Mouse (Mus musculus): ENCODE data around the gene Rcor3. TPM values are rescaled to one million over a fixed set of nuclear protein-coding genes. Genes with fewer than 3 reads are reported as not detected.
A peak's percentile ranks its signal among the peaks of the same experiment; 100 is the strongest.

The Rcor3 gene
- 24.8 and 25.4 TPM in 2 replicates for polyA plus RNA-seq (2015; fragmentation: Nextera tagmentation; extraction: Ambion mirVana)

DNA sequence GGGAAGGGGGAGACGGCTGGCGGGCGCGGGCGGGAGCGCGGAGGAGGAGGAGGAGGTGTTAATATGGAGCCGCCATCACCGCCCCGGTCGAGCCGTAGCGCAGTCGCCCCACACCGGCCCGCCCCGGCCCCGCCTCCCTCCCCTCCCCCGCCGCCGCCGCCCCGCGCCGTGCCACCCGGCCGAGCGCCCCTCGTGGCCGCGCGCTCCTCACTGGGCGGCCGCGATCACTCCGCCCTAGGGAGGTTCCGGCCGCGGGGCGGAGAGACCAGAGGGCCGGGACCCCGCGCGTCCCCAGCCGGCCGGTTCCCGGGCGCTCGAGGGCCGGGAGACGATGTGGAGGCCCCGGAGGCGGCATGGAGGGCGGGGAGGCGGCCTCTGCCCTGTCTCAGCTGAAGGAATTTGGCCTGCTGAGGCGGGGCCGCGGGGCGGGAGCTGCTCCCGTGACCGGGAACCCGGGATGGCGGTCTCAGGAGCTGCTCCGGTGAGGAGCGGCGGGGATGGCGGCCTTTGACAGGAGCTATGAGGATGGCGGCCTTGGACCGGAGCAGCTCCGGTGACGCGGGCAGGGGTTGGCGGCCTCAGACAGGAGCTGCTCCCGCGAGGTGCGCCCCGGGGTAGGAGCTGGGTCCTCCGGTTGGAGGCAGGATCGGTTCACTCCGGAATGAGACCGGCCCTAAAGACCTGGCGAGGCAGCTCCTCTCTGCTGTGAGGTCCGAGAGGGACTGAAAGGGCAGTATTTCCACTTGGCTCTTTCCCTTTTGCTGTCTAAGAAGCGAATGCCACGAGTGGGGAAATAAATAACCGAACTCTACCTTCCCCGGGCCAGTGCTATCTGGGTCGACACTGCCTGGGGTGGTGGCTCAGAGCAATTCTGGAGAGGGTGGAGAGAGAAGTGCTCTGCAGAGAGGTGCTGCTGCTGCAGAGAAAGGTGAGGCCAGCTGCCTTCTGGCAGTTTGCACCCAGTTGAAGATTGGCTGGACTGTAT, at the start of gene Rcor3:
Rcor3 (minus strand) TSS at position 137 of the 985 bp plus-strand sequence.
- Histone ChIP-seq H3K9ac (peak within 1 kb of the TSS; percentile 94), H3K36me3 (peaks cover 4% of the 10 kb centered on the region; the same call in 1 of the 2 replicates), H3K4me1 (peaks cover 17% of the 10 kb centered on the region), H3K27me3 (no peaks in the 10 kb centered on the region), H3K4me3 (replicated peaks) (peak within 1 kb of the TSS; percentile 87), H3K9me3 (replicated peaks) (no peaks in the 10 kb centered on the region), H3K4me2 (peak within 1 kb of the TSS; percentile 98), H3K27ac (peak within 1 kb of the TSS; percentile 98)
- peak; percentile 90 for ATAC-seq (replicated peaks; ENCODE audit: low FRiP score)
- WGBS: under 1% methylated on average over 64 of the region's 88 CpGs

DNA sequence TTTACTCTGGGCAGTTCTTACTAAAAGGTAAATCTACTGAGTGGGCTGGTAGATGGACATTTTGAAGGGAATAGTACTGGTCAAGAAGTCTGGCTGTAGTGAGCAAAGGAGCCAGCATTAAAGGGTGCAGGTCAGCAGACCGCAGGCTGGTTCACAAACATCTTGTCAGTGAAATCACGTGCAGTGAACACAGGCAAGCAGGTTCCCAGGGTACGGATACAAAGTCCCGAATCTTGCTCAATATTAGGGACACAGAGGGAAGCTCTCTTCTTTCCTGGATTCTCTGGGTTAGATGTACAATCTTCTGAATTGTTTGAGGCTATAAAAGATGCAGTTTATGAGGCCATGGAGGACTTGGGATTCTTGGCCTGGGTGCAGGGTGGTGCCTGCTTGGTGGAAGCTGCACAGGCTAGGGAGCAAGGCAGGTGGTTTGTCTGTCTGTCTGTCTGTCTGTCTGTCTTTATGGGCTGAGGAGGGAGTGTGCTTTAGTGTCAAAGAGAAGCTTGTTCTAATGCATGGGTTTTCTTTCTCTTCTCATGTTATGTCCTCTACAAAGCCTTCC, 43.9 kb upstream of the Rcor3 start:
- no peak for ATAC-seq (replicated peaks; ENCODE audit: low FRiP score)
- Histone ChIP-seq H3K4me1 (no peaks in the 10 kb centered on the region), H3K9me3 (replicated peaks) (no peaks in the 10 kb centered on the region), H3K9ac (no peak overlapping the region), H3K27ac (no peak overlapping the region), H3K4me2 (no peak overlapping the region), H3K36me3 (no peaks in the 10 kb centered on the region), H3K27me3 (no peaks in the 10 kb centered on the region), H3K4me3 (replicated peaks) (no peak overlapping the region)
- 81% methylated on average over 4 of the region's 4 CpGs for WGBS

DNA sequence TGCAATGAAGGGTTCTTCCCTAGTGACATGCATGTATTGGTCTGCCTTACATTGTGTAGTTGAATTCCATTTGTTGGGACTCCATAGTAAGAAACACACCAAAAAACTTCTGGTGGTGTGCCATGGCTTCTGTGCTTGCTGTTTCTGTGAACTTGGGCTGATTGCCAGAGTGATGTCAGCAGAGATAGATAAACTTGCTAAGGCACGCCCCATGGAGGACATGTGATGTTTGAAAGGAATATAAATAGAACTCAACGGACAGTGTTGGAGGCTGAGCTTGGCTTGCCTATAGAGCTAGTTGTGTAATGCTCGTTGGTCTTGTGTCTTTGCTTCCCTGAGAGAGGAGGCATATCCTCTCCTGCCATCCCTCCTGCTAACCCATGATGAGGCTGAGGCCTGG, 42.0 kb upstream of the Rcor3 start:
- no peak overlapping the region for H3K9ac ChIP-seq
- no peak overlapping the region for H3K4me3 ChIP-seq (replicated peaks)
- H3K36me3 ChIP-seq: no peaks in the 10 kb centered on the region
- WGBS: 83% methylated on average over 3 of the region's 3 CpGs
- H3K27me3 ChIP-seq: no peaks in the 10 kb centered on the region
- no peak overlapping the region for H3K4me2 ChIP-seq
- H3K27ac ChIP-seq: no peak overlapping the region
- no peaks in the 10 kb centered on the region for H3K4me1 ChIP-seq
- no peaks in the 10 kb centered on the region for H3K9me3 ChIP-seq (replicated peaks)
- no peak for ATAC-seq (replicated peaks; ENCODE audit: low FRiP score)

DNA sequence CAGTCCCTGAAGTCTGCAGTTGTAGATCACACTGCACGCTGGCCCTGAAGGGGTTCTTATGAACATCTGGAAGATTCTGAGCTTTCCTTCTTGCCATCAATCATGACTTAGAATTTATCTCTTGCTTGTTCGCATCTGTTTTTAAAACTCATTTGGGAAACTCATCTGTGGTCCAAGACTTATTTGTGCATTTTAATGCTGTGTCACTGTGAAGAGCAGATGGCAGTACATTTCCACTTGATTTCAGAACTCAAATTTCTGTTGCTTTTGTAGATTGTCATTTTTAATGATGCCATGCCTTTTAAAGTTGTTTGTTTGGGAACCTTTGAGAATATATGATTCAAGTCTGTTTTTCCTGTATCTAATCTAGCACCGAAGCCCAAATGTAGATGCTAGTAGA, 33.6 kb upstream of the Rcor3 start:
- H3K4me3 ChIP-seq (replicated peaks): no peak overlapping the region
- no peak overlapping the region for H3K9ac ChIP-seq
- no peaks in the 10 kb centered on the region for H3K27me3 ChIP-seq
- no peaks in the 10 kb centered on the region for H3K4me1 ChIP-seq
- no peak for ATAC-seq (replicated peaks; ENCODE audit: low FRiP score)
- no peaks in the 10 kb centered on the region for H3K36me3 ChIP-seq
- no peak overlapping the region for H3K27ac ChIP-seq
- H3K9me3 ChIP-seq (replicated peaks): no peaks in the 10 kb centered on the region
- WGBS: 85% methylated on average over 3 of the region's 3 CpGs
- H3K4me2 ChIP-seq: no peak overlapping the region

DNA sequence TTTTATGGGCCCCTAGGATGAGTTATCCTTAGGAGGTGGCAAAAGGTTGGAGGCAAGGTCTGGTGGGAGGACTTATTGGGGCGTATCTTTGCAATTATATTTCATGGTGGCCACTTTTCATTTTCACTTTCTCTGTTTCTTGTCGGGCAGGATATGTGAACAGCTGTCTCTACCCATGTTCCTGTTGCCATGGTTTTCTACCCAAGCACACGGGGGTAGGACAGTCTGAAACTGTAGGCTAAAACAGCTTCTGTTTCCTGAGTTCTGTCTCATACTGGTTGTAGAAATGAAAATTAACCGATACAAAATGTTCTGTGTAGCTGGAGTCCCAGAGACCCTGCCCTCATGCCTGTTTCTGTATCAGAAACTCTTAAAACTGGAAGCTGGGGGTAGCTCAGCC, 13.3 kb upstream of the Rcor3 start:
- Histone ChIP-seq H3K4me2 (no peak overlapping the region), H3K9me3 (replicated peaks) (no peaks in the 10 kb centered on the region)

DNA sequence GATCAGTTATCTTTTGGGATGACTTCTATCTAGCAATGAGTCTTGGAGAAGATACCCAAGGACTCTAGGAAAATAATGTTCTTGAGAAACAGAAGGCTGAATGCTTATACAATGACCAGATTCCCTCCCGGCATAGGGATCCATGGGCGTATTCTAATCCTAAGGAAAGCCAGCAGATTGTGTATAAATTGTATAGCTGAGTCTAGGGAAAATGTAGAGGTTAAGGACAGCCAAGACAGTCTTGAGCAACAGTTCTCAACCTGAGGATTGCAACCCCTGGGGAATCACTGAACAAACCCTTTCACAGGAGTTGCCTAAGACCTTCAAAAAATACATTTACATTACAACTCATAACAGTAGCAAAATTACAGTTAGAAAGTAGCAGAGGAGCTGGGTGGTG, 2.5 kb upstream of the Rcor3 start:
- 99% methylated on average over 2 of the region's 2 CpGs for WGBS

More for the DNA sequence above, 13.3 kb upstream of the Rcor3 start:
- 72% methylated on average over 4 of the region's 4 CpGs for WGBS
- Histone ChIP-seq H3K27me3 (no peaks in the 10 kb centered on the region), H3K36me3 (no peaks in the 10 kb centered on the region), H3K9ac (no peak overlapping the region), H3K4me1 (no peaks in the 10 kb centered on the region), H3K4me3 (replicated peaks) (no peak overlapping the region), H3K27ac (no peak overlapping the region)
- no peak for ATAC-seq (replicated peaks; ENCODE audit: low FRiP score)

DNA sequence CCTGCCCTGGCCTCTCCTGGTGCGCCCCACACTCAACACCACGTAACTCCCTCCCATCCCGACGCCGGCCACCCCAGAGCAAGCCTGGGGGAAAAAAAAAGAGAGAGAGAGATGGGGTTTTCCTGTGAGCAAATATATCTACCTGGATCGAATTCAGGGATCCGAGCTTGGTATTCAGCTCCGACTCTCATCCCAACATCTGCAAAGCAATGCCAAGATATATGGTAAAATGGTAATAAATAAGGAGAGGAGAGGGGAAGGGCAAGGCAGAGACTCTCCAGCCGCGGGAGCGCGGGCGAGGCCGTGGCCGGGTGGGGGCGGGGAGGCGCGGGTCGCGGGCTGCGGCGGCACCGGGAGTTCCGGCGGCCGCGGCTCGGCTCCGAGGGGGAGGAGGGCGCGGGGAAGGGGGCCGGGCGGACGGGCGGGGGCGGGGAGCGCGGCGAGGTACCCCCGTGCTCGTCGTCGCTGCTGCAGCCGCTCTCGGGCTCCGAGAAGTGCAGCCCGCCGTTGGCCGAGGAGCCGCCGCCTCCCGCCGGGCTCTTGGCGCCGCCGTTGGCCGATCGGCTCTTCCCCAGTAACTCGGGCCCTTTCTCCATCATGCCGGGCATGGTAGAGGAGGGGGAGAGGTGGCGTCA, 454 bp downstream of the Rcor3 start:
- Histone ChIP-seq H3K9me3 (replicated peaks) (no peaks in the 10 kb centered on the region), H3K4me2 (peak overlapping the region; percentile 98), H3K27me3 (no peaks in the 10 kb centered on the region), H3K4me1 (peaks cover 17% of the 10 kb centered on the region), H3K36me3 (peaks cover 4% of the 10 kb centered on the region; the same call in 1 of the 2 replicates), H3K9ac (peak overlapping the region; percentile 94), H3K27ac (peak overlapping the region; percentile 98), H3K4me3 (replicated peaks) (peak overlapping the region; percentile 87)
- ATAC-seq (replicated peaks; ENCODE audit: low FRiP score): peak; percentile 17; the same call in 1 of the 2 replicates
- 0% methylated on average over 26 of the region's 61 CpGs for WGBS

More for the DNA sequence above, 2.5 kb upstream of the Rcor3 start:
- no peaks in the 10 kb centered on the region for H3K36me3 ChIP-seq
- ATAC-seq (replicated peaks; ENCODE audit: low FRiP score): no peak
- H3K9me3 ChIP-seq (replicated peaks): 0 out of 2 replicates have a peak, but pooled peaks cover 3% of the 10 kb centered on the region
- no peak overlapping the region for H3K4me3 ChIP-seq (replicated peaks)
- H3K9ac ChIP-seq: no peak overlapping the region
- H3K27ac ChIP-seq: no peak overlapping the region
- H3K4me1 ChIP-seq: peaks cover 17% of the 10 kb centered on the region
- H3K4me2 ChIP-seq: no peak overlapping the region
- no peaks in the 10 kb centered on the region for H3K27me3 ChIP-seq

DNA sequence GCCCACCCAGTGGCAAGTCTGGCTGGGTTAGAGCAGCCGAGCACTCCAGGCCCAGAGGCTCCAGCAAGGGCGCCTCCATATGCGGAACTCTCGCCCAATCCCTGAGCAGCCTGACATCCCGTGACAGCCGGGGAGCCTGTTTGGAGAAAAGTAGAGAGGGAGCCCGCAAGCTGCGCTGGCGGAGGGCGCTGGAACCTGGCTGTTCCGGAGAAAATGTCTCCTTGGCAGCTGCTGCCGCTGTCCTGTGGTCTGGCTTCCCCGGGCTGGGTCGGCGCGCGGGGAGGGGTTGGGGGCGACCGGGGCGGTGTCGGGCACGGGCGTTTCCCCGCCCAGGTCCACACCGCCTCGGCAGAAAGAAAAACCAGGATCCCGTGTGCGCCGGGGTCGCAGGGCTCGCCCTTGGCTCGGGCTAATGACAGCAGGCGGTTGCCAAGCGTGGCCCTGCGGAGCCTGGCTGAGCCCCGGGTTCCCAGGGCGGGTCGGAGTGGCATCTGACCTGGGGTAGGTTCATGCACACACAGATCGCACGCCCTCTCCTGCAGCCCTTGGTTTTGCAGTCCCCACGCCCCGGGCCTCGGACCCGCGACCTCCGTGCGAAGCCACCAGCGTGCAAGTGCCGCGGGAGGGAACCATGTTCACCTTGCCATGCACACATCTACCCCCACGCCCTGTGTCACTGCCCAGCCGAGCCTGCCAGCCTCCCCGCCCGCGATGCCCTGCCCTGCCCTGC, 1.1 kb downstream of the Rcor3 start:
- Histone ChIP-seq H3K4me3 (replicated peaks) (peak overlapping the region; percentile 87), H3K9ac (peak overlapping the region; percentile 94), H3K4me2 (peak overlapping the region; percentile 98), H3K27me3 (no peaks in the 10 kb centered on the region), H3K9me3 (replicated peaks) (no peaks in the 10 kb centered on the region), H3K4me1 (peaks cover 17% of the 10 kb centered on the region), H3K27ac (peak overlapping the region; percentile 98), H3K36me3 (peaks cover 4% of the 10 kb centered on the region; the same call in 1 of the 2 replicates)
- WGBS: under 1% methylated on average over 52 of the region's 55 CpGs
- ATAC-seq (replicated peaks; ENCODE audit: low FRiP score): peak; percentile 89

DNA sequence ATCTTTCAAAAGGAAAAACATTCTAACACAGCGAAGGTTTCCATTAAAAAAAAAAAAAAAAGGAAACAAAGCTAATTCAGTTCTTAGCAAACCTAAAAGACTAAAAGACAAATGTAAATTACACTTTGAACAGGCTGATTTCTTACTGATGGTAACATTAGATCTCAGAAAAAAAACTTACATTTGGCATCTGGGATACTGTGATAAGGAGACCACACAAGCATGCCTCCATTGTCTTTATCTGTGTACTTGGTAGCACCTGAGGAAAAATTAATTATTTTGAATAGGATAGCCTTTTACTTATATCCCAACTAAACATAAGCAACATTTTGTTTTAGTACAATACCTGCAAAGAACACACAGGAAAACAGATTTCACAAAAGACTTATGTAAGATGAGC, 7.7 kb downstream of the Rcor3 start:
- H3K27me3 ChIP-seq: no peaks in the 10 kb centered on the region
- H3K4me1 ChIP-seq: no peaks in the 10 kb centered on the region
- no peaks in the 10 kb centered on the region for H3K9me3 ChIP-seq (replicated peaks)
- no peak overlapping the region for H3K4me2 ChIP-seq
- peaks cover 37% of the 10 kb centered on the region for H3K36me3 ChIP-seq
- ATAC-seq (replicated peaks; ENCODE audit: low FRiP score): no peak
- H3K4me3 ChIP-seq (replicated peaks): no peak overlapping the region
- H3K27ac ChIP-seq: no peak overlapping the region
- WGBS: 97% methylated on average over 1 of the region's 1 CpGs
- no peak overlapping the region for H3K9ac ChIP-seq

DNA sequence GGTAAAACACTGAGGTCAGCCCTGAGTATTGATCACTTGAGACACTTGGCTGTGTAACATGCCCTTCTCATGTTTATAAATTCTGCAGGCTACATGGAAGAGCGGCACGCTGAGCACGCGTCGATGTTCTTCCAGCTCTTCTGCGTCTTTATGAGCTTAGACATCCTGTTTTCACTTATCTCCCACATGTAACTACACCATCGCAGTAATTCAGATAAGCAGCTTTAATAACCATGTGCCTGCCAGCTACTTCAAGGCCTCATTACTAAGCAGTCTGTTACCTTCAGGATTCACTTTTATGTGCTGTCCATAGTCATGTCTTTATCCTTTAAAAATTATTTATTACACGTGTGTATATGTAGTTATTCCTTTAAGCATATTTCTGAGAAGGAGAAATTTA, 9.5 kb downstream of the Rcor3 start:
- H3K4me1 ChIP-seq: no peaks in the 10 kb centered on the region
- no peak overlapping the region for H3K4me3 ChIP-seq (replicated peaks)
- H3K4me2 ChIP-seq: no peak overlapping the region
- WGBS: 93% methylated on average over 8 of the region's 8 CpGs
- no peaks in the 10 kb centered on the region for H3K27me3 ChIP-seq
- no peak overlapping the region for H3K9ac ChIP-seq
- no peak overlapping the region for H3K27ac ChIP-seq
- no peak for ATAC-seq (replicated peaks; ENCODE audit: low FRiP score)
- H3K36me3 ChIP-seq: peaks cover 52% of the 10 kb centered on the region
- H3K9me3 ChIP-seq (replicated peaks): no peaks in the 10 kb centered on the region

DNA sequence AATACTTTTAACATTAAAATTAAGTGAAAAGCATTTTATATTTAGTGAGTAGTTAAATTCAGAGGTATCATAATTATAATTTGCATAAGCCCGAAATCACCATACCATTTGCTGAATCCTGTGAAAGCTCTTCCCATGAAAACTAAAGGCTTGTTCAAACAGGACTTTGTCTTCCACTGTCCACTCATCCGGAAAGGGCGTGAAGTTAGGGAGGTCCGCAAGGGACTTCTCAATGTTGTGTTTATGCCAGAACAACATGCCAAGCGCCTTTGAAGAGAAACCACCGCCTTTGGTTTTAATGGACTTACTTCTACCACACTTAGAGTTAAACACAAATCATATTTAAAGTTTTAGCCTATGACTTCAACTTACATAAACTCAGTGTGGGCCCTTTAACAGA, 12.1 kb downstream of the Rcor3 start:
- Histone ChIP-seq H3K27ac (no peak overlapping the region), H3K4me1 (no peaks in the 10 kb centered on the region), H3K9me3 (replicated peaks) (no peaks in the 10 kb centered on the region), H3K36me3 (peaks cover 76% of the 10 kb centered on the region), H3K27me3 (no peaks in the 10 kb centered on the region), H3K4me2 (no peak overlapping the region), H3K9ac (no peak overlapping the region), H3K4me3 (replicated peaks) (no peak overlapping the region)
- 85% methylated on average over 6 of the region's 6 CpGs for whole genome bisulfite sequencing
- ATAC-seq (replicated peaks; ENCODE audit: low FRiP score): no peak
